Mouse (Mus musculus): Measurements from ENCODE around the gene Hlf. TPM values are rescaled to one million over a fixed set of nuclear protein-coding genes. Genes with fewer than 3 reads are reported as not detected.

Gene Hlf
- polyA plus RNA-seq, 1 experiment = 0.40 TPM

DNA sequence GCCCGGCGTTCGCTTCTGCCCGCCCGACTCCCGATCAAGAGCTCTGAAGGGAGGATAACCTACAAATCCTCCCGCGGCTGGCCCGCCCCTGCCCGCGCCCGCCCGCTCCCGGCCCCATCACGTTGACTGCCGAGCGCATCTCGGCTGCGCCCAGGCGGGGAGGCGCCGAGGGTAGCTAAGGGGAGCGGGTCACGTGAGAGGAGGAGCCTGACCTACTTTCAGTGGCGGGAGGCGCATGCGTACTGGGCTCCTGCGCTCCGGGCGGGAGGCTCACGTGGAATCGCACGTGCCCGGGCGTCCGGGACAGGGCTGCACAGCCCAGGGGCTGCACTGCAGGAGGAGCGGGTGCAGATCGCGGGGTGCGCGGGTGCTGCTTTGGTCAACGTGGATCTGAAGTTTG lies 27.2 kb upstream of the Hlf start:
- Histone ChIP-seq H3K27ac (ENCODE audit: insufficient read depth, low read length) (no peak overlapping the region), H3K9me3 (replicated peaks; ENCODE audit: control insufficient read depth, insufficient read depth, low read length, poor library complexity, severe bottlenecking) (0 out of 2 replicates have a peak, but pooled peaks cover 8% of the 10 kb centered on the region), H3K9ac (ENCODE audit: low read depth, poor library complexity, severe bottlenecking) (no peak overlapping the region), H3K27me3 (ENCODE audit: control insufficient read depth, insufficient read depth, low read length, poor library complexity, severe bottlenecking) (peaks cover 10% of the 10 kb centered on the region), H3K36me3 (ENCODE audit: control insufficient read depth, insufficient read depth, low read length, poor library complexity, severe bottlenecking) (no peaks in the 10 kb centered on the region), H3K4me1 (ENCODE audit: control insufficient read depth, insufficient read depth, low read length) (no peaks in the 10 kb centered on the region), H3K4me3 (ENCODE audit: low read depth, low read length) (peak overlapping the region; percentile 20; the same call in 1 of the 2 replicates)
- TF ChIP-seq CTCF (IDR thresholded peaks at IDR 0.05; ENCODE audit: low read depth, low read length) (no peak), EP300 (IDR thresholded peaks at IDR 0.05; ENCODE audit: insufficient read depth, low read depth, low read length) (no peak), POLR2A (IDR thresholded peaks at IDR 0.05; ENCODE audit: insufficient read depth, low read length) (no peak)

DNA sequence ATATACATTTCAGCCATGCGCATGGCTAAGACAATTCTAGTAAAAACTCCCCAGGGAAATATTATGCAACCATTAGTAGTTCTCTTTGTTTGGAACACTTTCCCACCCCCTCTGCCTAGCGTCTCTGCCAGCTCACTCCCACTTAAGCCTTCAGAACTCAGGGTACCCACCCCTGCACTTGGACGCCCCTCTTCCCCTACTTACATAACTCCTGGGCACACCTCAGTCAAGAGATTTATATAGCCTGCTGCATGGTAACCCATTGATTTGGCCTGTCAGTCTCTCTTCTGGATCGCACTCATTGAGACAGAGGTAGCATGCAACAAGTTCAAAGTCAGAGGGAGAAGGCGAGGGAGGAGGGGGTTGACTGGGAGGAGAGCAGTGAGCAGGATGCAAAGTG lies 26.3 kb upstream of the Hlf start:
- no peaks in the 10 kb centered on the region for H3K4me1 ChIP-seq (ENCODE audit: control insufficient read depth, insufficient read depth, low read length)
- TF ChIP-seq POLR2A (IDR thresholded peaks at IDR 0.05; ENCODE audit: insufficient read depth, low read length) = no peak
- no peak for TF ChIP-seq EP300 (IDR thresholded peaks at IDR 0.05; ENCODE audit: insufficient read depth, low read depth, low read length)
- TF ChIP-seq CTCF (IDR thresholded peaks at IDR 0.05; ENCODE audit: low read depth, low read length) = no peak
- H3K9me3 ChIP-seq (replicated peaks; ENCODE audit: control insufficient read depth, insufficient read depth, low read length, poor library complexity, severe bottlenecking) = 0 out of 2 replicates have a peak, but pooled peaks cover 8% of the 10 kb centered on the region
- peaks cover 10% of the 10 kb centered on the region for H3K27me3 ChIP-seq (ENCODE audit: control insufficient read depth, insufficient read depth, low read length, poor library complexity, severe bottlenecking)
- no peak overlapping the region for H3K27ac ChIP-seq (ENCODE audit: insufficient read depth, low read length)
- no peak overlapping the region for H3K4me3 ChIP-seq (ENCODE audit: low read depth, low read length)
- H3K9ac ChIP-seq (ENCODE audit: low read depth, poor library complexity, severe bottlenecking) = no peak overlapping the region
- H3K36me3 ChIP-seq (ENCODE audit: control insufficient read depth, insufficient read depth, low read length, poor library complexity, severe bottlenecking) = no peaks in the 10 kb centered on the region

DNA sequence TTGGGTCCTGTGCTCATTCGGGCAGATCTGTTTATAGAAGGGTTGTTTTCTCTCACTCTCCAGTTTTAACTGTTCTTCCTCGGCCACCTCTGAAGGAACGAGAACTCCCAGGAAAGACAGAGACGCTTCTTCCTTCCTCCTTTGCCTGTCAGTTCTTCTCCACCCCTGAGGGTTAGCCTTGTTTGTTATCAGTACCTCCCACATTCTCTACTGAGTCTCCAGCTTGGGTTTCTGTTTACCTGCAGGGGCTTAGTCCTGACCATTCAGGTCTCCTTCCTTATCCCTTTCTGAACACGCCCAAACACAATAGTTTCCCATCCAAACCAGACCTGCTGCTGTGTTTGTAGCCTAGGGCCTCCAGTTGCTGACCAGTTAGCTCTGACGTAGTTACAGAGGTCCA lies 8.2 kb upstream of the Hlf start:
- Histone ChIP-seq H3K36me3 (ENCODE audit: control insufficient read depth, insufficient read depth, low read length, poor library complexity, severe bottlenecking) (no peaks in the 10 kb centered on the region), H3K4me1 (ENCODE audit: control insufficient read depth, insufficient read depth, low read length) (no peaks in the 10 kb centered on the region), H3K9ac (ENCODE audit: low read depth, poor library complexity, severe bottlenecking) (no peak overlapping the region), H3K27ac (ENCODE audit: insufficient read depth, low read length) (no peak overlapping the region), H3K9me3 (replicated peaks; ENCODE audit: control insufficient read depth, insufficient read depth, low read length, poor library complexity, severe bottlenecking) (no peaks in the 10 kb centered on the region), H3K27me3 (ENCODE audit: control insufficient read depth, insufficient read depth, low read length, poor library complexity, severe bottlenecking) (peaks cover 8% of the 10 kb centered on the region; the same call in 1 of the 2 replicates), H3K4me3 (ENCODE audit: low read depth, low read length) (no peak overlapping the region)
- TF ChIP-seq CTCF (IDR thresholded peaks at IDR 0.05; ENCODE audit: low read depth, low read length) (no peak), EP300 (IDR thresholded peaks at IDR 0.05; ENCODE audit: insufficient read depth, low read depth, low read length) (no peak), POLR2A (IDR thresholded peaks at IDR 0.05; ENCODE audit: insufficient read depth, low read length) (no peak)

DNA sequence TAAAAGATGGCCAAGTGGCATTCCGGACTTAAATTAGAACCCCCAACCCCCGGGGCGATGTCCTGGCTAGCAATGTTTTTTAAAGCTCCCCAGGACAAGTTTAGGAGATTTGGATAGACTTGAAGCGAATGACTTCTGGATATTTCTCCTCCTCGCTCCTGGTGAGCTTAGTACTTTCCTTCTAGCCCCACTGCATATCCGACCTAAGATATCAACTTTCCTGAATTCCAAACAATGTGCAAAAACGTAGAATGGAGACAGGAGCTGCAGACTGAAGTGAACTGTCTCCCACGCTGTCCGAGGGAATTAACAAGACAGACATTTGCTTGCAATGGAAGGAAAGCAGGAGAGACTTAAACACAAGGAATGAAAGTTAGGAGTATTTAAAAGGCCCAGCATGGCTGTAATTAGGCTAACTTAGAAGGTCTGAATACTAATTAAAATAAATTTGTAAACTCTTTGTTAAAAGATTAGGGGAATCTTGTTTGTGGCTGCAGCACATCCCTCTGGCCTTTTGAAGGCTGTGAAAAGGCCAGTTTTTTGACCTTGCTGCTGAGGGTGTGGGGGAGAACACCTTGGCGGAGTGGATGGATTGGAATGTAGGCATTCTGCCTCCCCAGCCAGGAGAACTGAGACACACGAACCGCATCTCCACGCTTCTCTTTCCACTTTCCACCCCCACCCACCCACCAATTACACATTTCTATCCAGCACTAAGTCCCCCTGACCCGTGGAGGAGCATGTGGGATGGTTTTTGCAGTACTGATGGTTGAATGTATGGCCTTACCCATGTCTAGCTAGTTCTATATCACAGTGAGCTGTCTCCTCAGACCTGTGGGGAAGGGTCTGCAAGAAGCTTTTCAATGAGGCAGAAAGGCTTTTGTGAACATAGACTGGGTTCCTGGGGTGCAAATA lies 833 bp upstream of the Hlf start:
- Histone ChIP-seq H3K4me1 (ENCODE audit: control insufficient read depth, insufficient read depth, low read length) (peaks cover 3% of the 10 kb centered on the region), H3K9me3 (replicated peaks; ENCODE audit: control insufficient read depth, insufficient read depth, low read length, poor library complexity, severe bottlenecking) (no peaks in the 10 kb centered on the region), H3K27ac (ENCODE audit: insufficient read depth, low read length) (no peak overlapping the region), H3K9ac (ENCODE audit: low read depth, poor library complexity, severe bottlenecking) (0 out of 2 replicates have a peak overlapping the region, but pooled peaks have one; percentile 5), H3K36me3 (ENCODE audit: control insufficient read depth, insufficient read depth, low read length, poor library complexity, severe bottlenecking) (no peaks in the 10 kb centered on the region), H3K4me3 (ENCODE audit: low read depth, low read length) (no peak overlapping the region), H3K27me3 (ENCODE audit: control insufficient read depth, insufficient read depth, low read length, poor library complexity, severe bottlenecking) (peaks cover 22% of the 10 kb centered on the region)
- TF ChIP-seq POLR2A (IDR thresholded peaks at IDR 0.05; ENCODE audit: insufficient read depth, low read length) = no peak
- peak; percentile 72 for TF ChIP-seq EP300 (IDR thresholded peaks at IDR 0.05; ENCODE audit: insufficient read depth, low read depth, low read length)

DNA sequence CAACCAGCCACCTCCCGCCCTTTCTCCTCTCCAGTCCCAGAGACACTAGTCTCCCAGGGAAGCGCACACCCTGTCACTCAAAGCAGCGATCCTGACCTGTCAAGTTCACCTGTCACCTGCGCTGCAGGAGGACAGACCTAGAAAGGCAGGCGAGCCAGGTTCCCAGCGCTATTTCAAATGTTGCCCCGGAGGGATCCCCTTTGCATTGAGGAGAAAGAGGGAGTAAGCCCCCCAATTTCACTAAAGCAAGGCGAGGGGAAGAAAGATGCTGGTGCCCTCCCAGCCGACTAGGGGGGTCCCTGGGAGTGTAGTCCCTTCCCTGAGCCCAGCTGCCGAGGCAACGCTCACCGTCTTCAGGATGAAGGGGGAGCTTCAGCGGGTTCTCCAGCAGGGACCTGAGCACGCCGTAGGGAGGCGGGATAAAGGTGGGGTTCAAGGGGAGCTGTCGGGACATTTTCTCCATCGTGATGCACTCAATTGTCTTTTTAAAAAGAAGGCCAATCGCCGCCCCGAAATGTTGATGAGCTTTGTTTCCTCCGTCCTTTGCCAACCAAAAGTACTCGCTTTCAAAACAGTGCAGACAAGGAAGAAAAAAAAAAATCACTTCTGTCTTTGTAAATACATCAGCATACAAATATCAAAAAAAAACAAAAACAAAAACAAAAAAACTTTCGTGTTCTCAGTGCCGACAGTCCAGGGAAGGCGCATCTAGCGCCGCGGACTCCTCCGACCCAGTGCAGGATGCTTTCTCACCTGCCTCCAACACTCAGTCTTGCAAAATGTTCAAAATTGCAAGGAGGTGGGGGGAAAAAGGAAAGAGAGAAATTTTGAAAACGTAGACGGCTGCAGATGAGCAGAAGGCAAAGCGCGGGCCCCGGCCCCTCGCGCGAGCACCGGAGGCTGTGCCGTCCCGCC lies 536 bp downstream of the Hlf start:
- Histone ChIP-seq H3K36me3 (ENCODE audit: control insufficient read depth, insufficient read depth, low read length, poor library complexity, severe bottlenecking) (no peaks in the 10 kb centered on the region), H3K27ac (ENCODE audit: insufficient read depth, low read length) (no peak overlapping the region), H3K9ac (ENCODE audit: low read depth, poor library complexity, severe bottlenecking) (no peak overlapping the region), H3K4me3 (ENCODE audit: low read depth, low read length) (peak overlapping the region; percentile 20), H3K4me1 (ENCODE audit: control insufficient read depth, insufficient read depth, low read length) (peaks cover 3% of the 10 kb centered on the region), H3K27me3 (ENCODE audit: control insufficient read depth, insufficient read depth, low read length, poor library complexity, severe bottlenecking) (peaks cover 21% of the 10 kb centered on the region), H3K9me3 (replicated peaks; ENCODE audit: control insufficient read depth, insufficient read depth, low read length, poor library complexity, severe bottlenecking) (no peaks in the 10 kb centered on the region)
- no peak for TF ChIP-seq POLR2A (IDR thresholded peaks at IDR 0.05; ENCODE audit: insufficient read depth, low read length)

Data from ES-Bruce4 (cell line).